Mouse (Mus musculus) forebrain, embryonic 13.5 days (tissue): ENCODE data around the gene Mgat5. TPM values are rescaled to one million over a fixed set of nuclear protein-coding genes. Genes with fewer than 3 reads are reported as not detected.
A peak's percentile ranks its signal among the peaks of the same experiment; 100 is the strongest.

ENCODE experiments used
- ATAC-seq: fragments of 200-750 bp; cut with Nextera tagmentation; 2 replicates; pipeline ENCODE4 v1.8.0; 2017
- H3K27ac ChIP-seq: fragments of 300-500 bp; sonication (generic); 2 replicates; pipeline ENCODE4 v1.5.1; 2015; ENCODE audit warnings: inconsistent platforms, mild to moderate bottlenecking, moderate library complexity
- H3K27me3 ChIP-seq: fragments of 300-500 bp; sonication (generic); 2 replicates; pipeline ENCODE4 v1.6.1; 2015; ENCODE audit warnings: mild to moderate bottlenecking, inconsistent platforms
- H3K36me3 ChIP-seq: fragments of 300-500 bp; sonication (generic); 2 replicates; pipeline ENCODE4 v1.6.1; 2015; ENCODE audit warnings: mild to moderate bottlenecking, inconsistent platforms; ENCODE audit not compliant: poor library complexity, severe bottlenecking
- H3K4me1 ChIP-seq: fragments of 300-500 bp; sonication (generic); 2 replicates; pipeline ENCODE4 v1.6.1; 2015; ENCODE audit warnings: inconsistent platforms
- H3K4me2 ChIP-seq: fragments of 300-500 bp; sonication (generic); 2 replicates; pipeline ENCODE4 v1.6.1; 2015; ENCODE audit warnings: inconsistent platforms, mild to moderate bottlenecking, moderate library complexity
- H3K4me3 ChIP-seq: fragments of 300-500 bp; sonication (generic); 2 replicates; pipeline ENCODE4 v1.5.1; 2015; ENCODE audit warnings: mild to moderate bottlenecking, inconsistent platforms
- H3K9ac ChIP-seq: fragments of 300-500 bp; sonication (generic); 2 replicates; pipeline ENCODE4 v1.6.1; 2015; ENCODE audit warnings: mild to moderate bottlenecking, inconsistent platforms
- H3K9me3 ChIP-seq: fragments of 300-500 bp; sonication (generic); replicated peaks from 2 replicates; pipeline ENCODE4 v1.6.1; 2016; ENCODE audit warnings: inconsistent platforms
- WGBS: fragments of 180-500 bp; shearing (Covaris S2); methylation state at CpG from one replicate; pipeline ENCODE4 v1.1.7; 2015; 5-methylcytosine and 5-hydroxymethylcytosine counted together
- polyA plus RNA-seq: library from polyadenylated mRNA; unstranded; fragments of >200 nt; fragmentation: Nextera tagmentation; extraction: Ambion mirVana; gene quantifications from 2 replicates; pipeline ENCODE4 v1.2.1, GENCODE M21; 2015

Gene Mgat5
- polyA plus RNA-seq, 1 experiment from 2014 or later: 8.9 TPM

GRCm38 (mm10) chr1:127434829-127435228 is 230.0 kb downstream of the Mgat5 start:
- Histone ChIP-seq H3K4me3 (no peak overlapping the region), H3K27ac (no peak overlapping the region)
- 79% methylated on average over 4 of the region's 4 CpGs for WGBS

GRCm38 (mm10) chr1:127437091-127437490 is 232.3 kb downstream of the Mgat5 start:
- no peak overlapping the region for H3K4me2 ChIP-seq
- ATAC-seq: no peak
- 74% methylated on average over 6 of the region's 6 CpGs for WGBS

More at GRCm38 (mm10) chr1:127434829-127435228, 230.0 kb downstream of the Mgat5 start:
- Histone ChIP-seq H3K27me3 (no peaks in the 10 kb centered on the region), H3K4me2 (no peak overlapping the region), H3K36me3 (no peaks in the 10 kb centered on the region), H3K4me1 (peaks cover 35% of the 10 kb centered on the region), H3K9ac (no peak overlapping the region), H3K9me3 (no peaks in the 10 kb centered on the region)
- no peak for ATAC-seq

GRCm38 (mm10) chr1:127439452-127439891 is 234.7 kb downstream of the Mgat5 start:
- Histone ChIP-seq H3K27me3 (no peaks in the 10 kb centered on the region), H3K9ac (no peak overlapping the region), H3K9me3 (no peaks in the 10 kb centered on the region), H3K4me1 (peaks cover 51% of the 10 kb centered on the region), H3K4me2 (no peak overlapping the region), H3K4me3 (no peak overlapping the region), H3K36me3 (no peaks in the 10 kb centered on the region), H3K27ac (no peak overlapping the region)
- ATAC-seq: no peak
- 81% methylated on average over 9 of the region's 9 CpGs for WGBS

More at GRCm38 (mm10) chr1:127437091-127437490, 232.3 kb downstream of the Mgat5 start:
- H3K9ac ChIP-seq: no peak overlapping the region
- H3K9me3 ChIP-seq: no peaks in the 10 kb centered on the region
- H3K27ac ChIP-seq: no peak overlapping the region
- H3K27me3 ChIP-seq: no peaks in the 10 kb centered on the region
- peaks cover 41% of the 10 kb centered on the region for H3K4me1 ChIP-seq
- H3K4me3 ChIP-seq: no peak overlapping the region
- no peaks in the 10 kb centered on the region for H3K36me3 ChIP-seq

- no peaks in the 10 kb centered on the region for H3K9me3 ChIP-seq
- no peak overlapping the region for H3K9ac ChIP-seq
- no peaks in the 10 kb centered on the region for H3K36me3 ChIP-seq
- H3K4me3 ChIP-seq: no peak overlapping the region
- 88% methylated on average over 1 of the region's 1 CpGs for WGBS
- H3K27ac ChIP-seq: no peak overlapping the region
- no peaks in the 10 kb centered on the region for H3K27me3 ChIP-seq
- no peak for ATAC-seq
- peaks cover 51% of the 10 kb centered on the region for H3K4me1 ChIP-seq
- no peak overlapping the region for H3K4me2 ChIP-seq
Measured at GRCm38 (mm10) chr1:127441007-127441406, 236.2 kb downstream of the Mgat5 start.

- WGBS: 71% methylated on average over 3 of the region's 3 CpGs
- Histone ChIP-seq H3K4me1 (peaks cover 51% of the 10 kb centered on the region), H3K27ac (no peak overlapping the region), H3K4me2 (no peak overlapping the region), H3K9ac (no peak overlapping the region), H3K36me3 (peaks cover 5% of the 10 kb centered on the region; the same call in 1 of the 2 replicates), H3K9me3 (no peaks in the 10 kb centered on the region), H3K4me3 (no peak overlapping the region), H3K27me3 (no peaks in the 10 kb centered on the region)
- no peak for ATAC-seq
Measured at GRCm38 (mm10) chr1:127441736-127442135, 236.9 kb downstream of the Mgat5 start.

GRCm38 (mm10) chr1:127442880-127443877 is 238.4 kb downstream of the Mgat5 start:
- peak overlapping the region; percentile 1; the same call in 1 of the 2 replicates for H3K9ac ChIP-seq
- peak; percentile 54; the same call in 1 of the 2 replicates for ATAC-seq
- no peak overlapping the region for H3K4me2 ChIP-seq
- no peak overlapping the region for H3K27ac ChIP-seq
- no peak overlapping the region for H3K4me3 ChIP-seq
- WGBS: 17% methylated on average over 14 of the region's 14 CpGs
- peaks cover 15% of the 10 kb centered on the region for H3K36me3 ChIP-seq
- H3K9me3 ChIP-seq: no peaks in the 10 kb centered on the region
- no peaks in the 10 kb centered on the region for H3K27me3 ChIP-seq
- peaks cover 46% of the 10 kb centered on the region for H3K4me1 ChIP-seq

GRCm38 (mm10) chr1:127444836-127445485 is 240.1 kb downstream of the Mgat5 start:
- no peaks in the 10 kb centered on the region for H3K27me3 ChIP-seq

GRCm38 (mm10) chr1:127453397-127453796 is 248.6 kb downstream of the Mgat5 start:
- no peak for ATAC-seq
- Histone ChIP-seq H3K4me3 (no peak overlapping the region), H3K27me3 (no peaks in the 10 kb centered on the region), H3K9me3 (no peaks in the 10 kb centered on the region; the same call in 1 of the 2 replicates), H3K9ac (no peak overlapping the region), H3K4me2 (no peak overlapping the region), H3K27ac (no peak overlapping the region), H3K4me1 (peaks cover 7% of the 10 kb centered on the region), H3K36me3 (peaks cover 18% of the 10 kb centered on the region)
- WGBS: 93% methylated on average over 6 of the region's 6 CpGs

More at GRCm38 (mm10) chr1:127444836-127445485, 240.1 kb downstream of the Mgat5 start:
- Histone ChIP-seq H3K27ac (no peak overlapping the region), H3K36me3 (peaks cover 22% of the 10 kb centered on the region), H3K4me2 (no peak overlapping the region), H3K4me3 (no peak overlapping the region), H3K9ac (no peak overlapping the region), H3K9me3 (no peaks in the 10 kb centered on the region; the same call in 1 of the 2 replicates), H3K4me1 (peaks cover 31% of the 10 kb centered on the region)
- no peak for ATAC-seq
- WGBS: 68% methylated on average over 5 of the region's 5 CpGs

GRCm38 (mm10) chr1:127459015-127459451 is 254.2 kb downstream of the Mgat5 start:
- H3K27ac ChIP-seq: no peak overlapping the region
- H3K4me1 ChIP-seq: peaks cover 12% of the 10 kb centered on the region
- ATAC-seq: peak; percentile 83
- 0 out of 2 replicates have a peak overlapping the region, but pooled peaks have one; percentile 27 for H3K9ac ChIP-seq
- H3K36me3 ChIP-seq: peaks cover 20% of the 10 kb centered on the region
- WGBS: 16% methylated on average over 6 of the region's 6 CpGs
- no peaks in the 10 kb centered on the region for H3K9me3 ChIP-seq
- no peak overlapping the region for H3K4me2 ChIP-seq
- no peak overlapping the region for H3K4me3 ChIP-seq
- H3K27me3 ChIP-seq: no peaks in the 10 kb centered on the region

- 85% methylated on average over 7 of the region's 7 CpGs for WGBS
- Histone ChIP-seq H3K36me3 (peaks cover 20% of the 10 kb centered on the region), H3K9me3 (no peaks in the 10 kb centered on the region), H3K4me1 (peaks cover 12% of the 10 kb centered on the region), H3K4me2 (no peak overlapping the region), H3K27ac (no peak overlapping the region), H3K27me3 (no peaks in the 10 kb centered on the region), H3K4me3 (no peak overlapping the region), H3K9ac (no peak overlapping the region)
- ATAC-seq: no peak
Measured at GRCm38 (mm10) chr1:127459576-127459975, 254.8 kb downstream of the Mgat5 start.

GRCm38 (mm10) chr1:127461017-127461416 is 256.2 kb downstream of the Mgat5 start:
- no peaks in the 10 kb centered on the region for H3K27me3 ChIP-seq
- peaks cover 12% of the 10 kb centered on the region for H3K4me1 ChIP-seq
- no peak overlapping the region for H3K9ac ChIP-seq
- 90% methylated on average over 9 of the region's 9 CpGs for WGBS
- ATAC-seq: no peak
- no peak overlapping the region for H3K4me3 ChIP-seq
- H3K4me2 ChIP-seq: no peak overlapping the region
- no peaks in the 10 kb centered on the region for H3K9me3 ChIP-seq
- H3K36me3 ChIP-seq: peaks cover 20% of the 10 kb centered on the region
- H3K27ac ChIP-seq: no peak overlapping the region

GRCm38 (mm10) chr1:127464041-127464440 is 259.2 kb downstream of the Mgat5 start:
- Histone ChIP-seq H3K9ac (no peak overlapping the region), H3K4me3 (no peak overlapping the region), H3K4me1 (no peaks in the 10 kb centered on the region), H3K4me2 (no peak overlapping the region), H3K27ac (no peak overlapping the region), H3K9me3 (no peaks in the 10 kb centered on the region), H3K36me3 (peaks cover 20% of the 10 kb centered on the region), H3K27me3 (no peaks in the 10 kb centered on the region)
- no peak for ATAC-seq
- WGBS: 79% methylated on average over 6 of the region's 6 CpGs
